Mouse (Mus musculus): ENCODE measurements around the gene Abtb1. TPM values are rescaled to one million over a fixed set of nuclear protein-coding genes. Genes with fewer than 3 reads are reported as not detected.

The Abtb1 gene
- total RNA-seq, 2 experiments from 2014 or later = 28.1 to 29.2 TPM

Other genes with a start within 250 kb of the Abtb1 start
- gene Kbtbd12, start 204.0 kb downstream of the Abtb1 start, total RNA-seq (2021) = 10 to 100 TPM; 30.3 to 39.1 TPM
- gene Mgll, start 117.6 kb downstream of the Abtb1 start, total RNA-seq (2021) = 100 to 1,000 TPM; 113 to 133 TPM
- gene Podxl2, start 33.1 kb upstream of the Abtb1 start, total RNA-seq (2021) = 10 to 100 TPM; 13.7 to 21.2 TPM
- gene Mcm2, start 56.8 kb upstream of the Abtb1 start, total RNA-seq (2021) = 1 to 10 TPM; 5.4 to 6.5 TPM
- 10 to 100 TPM; 35.1 to 35.4 TPM for gene Tpra1, start 60.3 kb upstream of the Abtb1 start, total RNA-seq (2021)